Mouse (Mus musculus) midbrain, embryonic 13.5 days (tissue): ENCODE data around the gene AB124611. TPM values are rescaled to one million over a fixed set of nuclear protein-coding genes. Genes with fewer than 3 reads are reported as not detected.
"Not testable (repeated sequence)": the region's sequence is repeated elsewhere in the genome, so short reads cannot be mapped to it uniquely, and the experiment has no call there.

Experiments
- ATAC-seq: fragments of 200-750 bp; cut with Nextera tagmentation; 2 replicates; pipeline ENCODE4 v1.8.0; 2017; ENCODE audit warnings: mild to moderate bottlenecking, moderate TSS enrichment, moderate library complexity
- H3K27ac ChIP-seq: fragments of 300-500 bp; sonication (generic); 2 replicates; pipeline ENCODE4 v1.5.1; 2015; ENCODE audit warnings: inconsistent platforms, mild to moderate bottlenecking, moderate library complexity
- H3K27me3 ChIP-seq: fragments of 300-500 bp; sonication (generic); 2 replicates; pipeline ENCODE4 v1.6.1; 2015; ENCODE audit warnings: mild to moderate bottlenecking, inconsistent platforms
- H3K36me3 ChIP-seq: fragments of 300-500 bp; sonication (generic); 2 replicates; pipeline ENCODE4 v1.6.1; 2015; ENCODE audit warnings: mild to moderate bottlenecking, inconsistent platforms
- H3K4me1 ChIP-seq: fragments of 300-500 bp; sonication (generic); replicated peaks from 2 replicates; pipeline ENCODE4 v1.6.1; 2015; ENCODE audit warnings: inconsistent platforms
- H3K4me2 ChIP-seq: fragments of 300-500 bp; sonication (generic); replicated peaks from 2 replicates; pipeline ENCODE4 v1.6.1; 2015; ENCODE audit warnings: moderate library complexity, mild to moderate bottlenecking, inconsistent platforms
- H3K4me3 ChIP-seq: fragments of 300-500 bp; sonication (generic); replicated peaks from 2 replicates; pipeline ENCODE4 v1.5.1; 2015; ENCODE audit warnings: mild to moderate bottlenecking, inconsistent platforms
- H3K9ac ChIP-seq: fragments of 300-500 bp; sonication (generic); replicated peaks from 2 replicates; pipeline ENCODE4 v1.6.1; 2015; ENCODE audit warnings: mild to moderate bottlenecking, inconsistent platforms
- H3K9me3 ChIP-seq: fragments of 300-500 bp; sonication (generic); 2 replicates; pipeline ENCODE4 v1.6.1; 2016; ENCODE audit warnings: mild to moderate bottlenecking, inconsistent platforms
- WGBS: fragments of 180-500 bp; shearing (Covaris S2); methylation state at CpG from one replicate; pipeline ENCODE4 v1.1.7; 2015; 5-methylcytosine and 5-hydroxymethylcytosine counted together
- microRNA-seq: library from miRNA; unstranded; fragments of <30 nt; microRNA quantifications from one replicate; pipeline ENCODE4, GENCODE M21; 2016
- polyA plus RNA-seq: library from polyadenylated mRNA; unstranded; fragments of >200 nt; fragmentation: Nextera tagmentation; extraction: Ambion mirVana; gene quantifications from 2 replicates; pipeline ENCODE4 v1.2.1, GENCODE M21; 2015

The AB124611 gene
- polyA plus RNA-seq, 1 experiment from 2014 or later = 6.3 TPM

DNA sequence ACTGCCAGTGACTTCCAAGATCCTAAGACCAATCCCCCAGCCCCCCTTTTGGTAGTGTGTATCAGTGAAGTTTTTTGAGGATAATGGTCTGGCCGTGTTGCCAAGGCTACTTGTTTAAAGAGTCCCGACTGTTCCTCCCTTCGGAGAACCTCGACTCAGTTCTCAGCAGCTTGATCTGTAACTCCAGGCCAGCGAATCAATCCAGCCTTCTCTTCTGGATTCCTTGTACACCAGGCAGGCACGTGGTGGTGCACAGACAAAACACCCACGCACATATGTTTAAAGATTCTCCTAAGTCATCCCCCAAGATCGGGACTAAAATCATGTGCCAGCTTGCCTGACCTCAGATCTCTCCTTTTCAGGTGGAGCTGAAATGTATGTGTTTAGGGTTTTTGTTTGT, 68.4 kb downstream of the AB124611 start:
- not testable (repeated sequence) for H3K27ac ChIP-seq, H3K9me3 ChIP-seq, H3K27me3 ChIP-seq, ATAC-seq
- Histone ChIP-seq H3K36me3 (peaks cover 29% of the 10 kb centered on the region), H3K4me2 (peak overlapping the region; percentile 98), H3K4me3 (peak overlapping the region; percentile 100), H3K9ac (peak overlapping the region; percentile 94), H3K4me1 (peaks cover 33% of the 10 kb centered on the region)
- 93% methylated on average over 8 of the region's 8 CpGs for WGBS

DNA sequence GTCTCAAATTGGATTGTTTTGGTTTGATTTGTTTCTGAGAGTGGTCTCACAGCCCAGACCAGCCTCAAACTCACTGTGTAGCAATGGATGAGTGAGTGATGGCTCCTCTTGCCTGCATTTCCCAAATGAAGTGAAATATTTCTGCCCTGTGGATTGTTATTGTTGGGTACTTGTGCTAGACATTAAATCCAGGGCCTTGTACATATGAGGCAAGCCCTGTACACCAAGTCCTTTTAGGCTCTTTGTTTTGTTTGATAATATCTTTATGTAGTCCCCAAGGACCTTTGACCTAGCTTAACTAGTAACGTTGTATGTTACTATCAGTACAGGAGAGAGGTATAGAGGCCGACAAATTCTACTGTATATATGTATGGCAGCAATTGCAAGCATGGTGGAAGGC, 68.9 kb downstream of the AB124611 start:
- ATAC-seq = no peak
- 96% methylated on average over 2 of the region's 2 CpGs for WGBS
- Histone ChIP-seq H3K4me1 (peaks cover 33% of the 10 kb centered on the region), H3K36me3 (peaks cover 24% of the 10 kb centered on the region), H3K4me2 (peak overlapping the region; percentile 98; the same call in 1 of the 2 replicates), H3K27ac (no peak overlapping the region), H3K4me3 (peak overlapping the region; percentile 100; the same call in 1 of the 2 replicates), H3K9me3 (no peaks in the 10 kb centered on the region), H3K9ac (no peak overlapping the region), H3K27me3 (no peaks in the 10 kb centered on the region)

Small RNAs within 50 kb of the gene (microRNA-seq; reads per million reads assigned to microRNA genes)
- not detected for gene Mir199a-1

Other genes starting within 250 kb of the AB124611 start
- 20.3 and 21.6 TPM in 2 replicates for gene Kri1, start 238.2 kb upstream of the AB124611 start, polyA plus RNA-seq
- 79.6 and 81.3 TPM in 2 replicates for gene Cdkn2d, start 234.8 kb upstream of the AB124611 start, polyA plus RNA-seq
- gene Ap1m2, start 213.8 kb upstream of the AB124611 start, polyA plus RNA-seq = 0.23 and 0.34 TPM in 2 replicates
- 61.6 and 63.1 TPM in 2 replicates for gene Slc44a2, start 205.5 kb upstream of the AB124611 start, polyA plus RNA-seq
- gene Ilf3, start 158.3 kb upstream of the AB124611 start, polyA plus RNA-seq = 312 and 327 TPM in 2 replicates
- gene Qtrt1, start 114.3 kb upstream of the AB124611 start, polyA plus RNA-seq = 52.3 and 53.0 TPM in 2 replicates
- gene Dnm2, start 101.3 kb upstream of the AB124611 start, polyA plus RNA-seq = 66.9 and 71.8 TPM in 2 replicates
- 57.2 and 60.3 TPM in 2 replicates for gene Tmed1, start 15.9 kb upstream of the AB124611 start, polyA plus RNA-seq
- gene Carm1, start 20.7 kb downstream of the AB124611 start, polyA plus RNA-seq = 32.1 and 39.6 TPM in 2 replicates
- 52.8 and 58.6 TPM in 2 replicates for gene Timm29, start 66.5 kb downstream of the AB124611 start, polyA plus RNA-seq
- 28.7 and 28.8 TPM in 2 replicates for gene Yipf2, start 66.7 kb downstream of the AB124611 start, polyA plus RNA-seq
- 172 and 183 TPM in 2 replicates for gene Smarca4, start 90.0 kb downstream of the AB124611 start, polyA plus RNA-seq
- 18.7 and 20.6 TPM in 2 replicates for gene Ldlr, start 197.3 kb downstream of the AB124611 start, polyA plus RNA-seq
- 36.2 and 44.6 TPM in 2 replicates for gene Spc24, start 234.1 kb downstream of the AB124611 start, polyA plus RNA-seq